Mouse (Mus musculus): ENCODE results near the gene Rdh16f1. TPM values are rescaled to one million over a fixed set of nuclear protein-coding genes. Genes with fewer than 3 reads are reported as not detected.

The Rdh16f1 gene
- polyA plus RNA-seq, 1 experiment: not detected

DNA sequence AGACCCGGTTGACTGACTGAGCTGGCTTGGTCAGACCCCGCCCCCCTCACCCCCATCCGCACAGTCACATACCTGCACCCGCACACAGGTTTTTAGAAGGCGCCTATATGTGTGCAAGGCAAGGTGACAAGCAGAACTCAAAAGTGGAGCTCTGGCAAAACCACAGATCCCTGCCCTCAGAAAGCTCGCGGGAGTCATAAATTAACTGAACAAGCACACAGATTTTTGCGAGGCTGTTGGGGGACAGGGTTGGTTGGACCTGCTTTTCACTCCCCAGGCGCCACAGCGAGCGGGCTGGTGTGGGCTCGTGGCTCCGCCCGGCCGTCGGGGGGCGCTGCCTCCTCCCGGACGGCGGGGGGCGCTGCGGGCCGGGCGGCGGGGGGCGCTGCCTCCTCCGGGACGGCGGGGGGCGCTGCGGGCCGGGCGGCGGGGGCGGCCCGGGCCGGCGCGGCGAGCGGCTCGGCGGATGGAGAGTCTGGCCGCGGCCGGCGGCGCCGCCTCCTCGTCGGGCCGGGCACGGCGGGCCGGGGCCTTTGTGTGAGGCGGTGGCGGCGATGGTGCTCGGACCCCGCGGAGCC lies 20.4 kb upstream of the Rdh16f1 start, which contains the start of gene Zbtb39:
Gene Zbtb39 (plus strand): TSS at position 456 of the 578 bp plus-strand sequence.
- H3K27ac ChIP-seq (ENCODE audit: control insufficient read depth, insufficient read depth, low read depth, low read length, poor library complexity): peak within 1 kb of the TSS; percentile 84
- H3K4me3 ChIP-seq (replicated peaks; ENCODE audit: control insufficient read depth, low read depth, low read length): peak within 1 kb of the TSS; percentile 73
- WGBS: 3% methylated on average over 61 of the region's 61 CpGs
- H3K4me1 ChIP-seq (ENCODE audit: control insufficient read depth, insufficient read depth, low read length): peaks cover 4% of the 10 kb centered on the region
- TF ChIP-seq CTCF (IDR thresholded peaks at IDR 0.05; ENCODE audit: control insufficient read depth, insufficient read depth, low read length) (peak; percentile 44; the same call in 1 of the 2 replicates), POLR2A (IDR thresholded peaks at IDR 0.05; ENCODE audit: borderline replicate concordance, control insufficient read depth, low read depth, low read length) (no peak)

DNA sequence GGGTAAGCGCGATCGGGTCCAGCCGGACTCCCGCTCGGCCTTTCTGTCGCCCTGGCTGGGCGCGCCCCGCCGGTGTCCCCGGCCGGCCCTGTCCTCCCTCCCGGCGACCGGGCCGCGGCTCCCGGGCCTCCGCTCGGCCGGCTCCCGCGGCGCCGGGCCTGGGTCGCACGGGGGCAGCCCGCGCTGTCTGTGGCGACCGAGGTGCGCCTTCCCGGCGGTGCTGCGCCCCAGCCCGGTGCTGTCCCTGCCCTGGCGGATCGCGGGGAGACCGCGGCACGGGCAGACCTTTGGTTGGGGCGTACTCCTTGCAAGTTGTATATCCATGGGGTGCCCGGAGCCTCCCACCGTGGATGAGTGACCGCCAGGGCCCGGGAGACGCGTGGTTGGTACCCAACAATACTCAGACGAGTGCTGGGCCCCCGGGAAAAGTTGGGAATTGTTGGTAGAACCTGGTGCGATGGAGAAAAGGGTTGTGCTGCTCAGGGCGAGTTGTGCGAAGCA lies 19.9 kb upstream of the Rdh16f1 start:
- peak overlapping the region; percentile 84 for H3K27ac ChIP-seq (ENCODE audit: control insufficient read depth, insufficient read depth, low read depth, low read length, poor library complexity)
- H3K4me1 ChIP-seq (ENCODE audit: control insufficient read depth, insufficient read depth, low read length): peaks cover 4% of the 10 kb centered on the region
- WGBS: under 1% methylated on average over 55 of the region's 55 CpGs

DNA sequence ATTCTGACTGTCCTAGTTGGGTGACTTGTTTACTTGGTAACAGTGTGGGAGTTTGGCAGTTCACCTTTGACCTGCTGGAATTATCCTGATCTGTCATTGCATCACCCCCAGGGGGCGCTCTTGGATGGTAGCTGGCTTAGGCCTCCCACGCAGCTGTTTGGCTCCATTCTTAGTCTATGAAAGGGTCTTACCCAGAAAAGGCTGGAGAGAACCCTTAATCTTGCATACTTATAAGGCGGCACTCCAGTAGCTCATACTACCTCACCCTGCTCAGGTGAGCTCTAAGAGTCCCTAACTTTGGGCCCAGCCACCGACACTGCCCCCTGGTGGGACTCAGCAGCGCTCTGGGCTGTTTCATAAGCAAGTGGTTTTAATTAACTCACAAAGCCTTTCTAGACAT lies 14.9 kb upstream of the Rdh16f1 start:
- WGBS: 72% methylated on average over 5 of the region's 5 CpGs
- peaks cover 2% of the 10 kb centered on the region for H3K4me1 ChIP-seq (ENCODE audit: control insufficient read depth, insufficient read depth, low read length)
- H3K27ac ChIP-seq (ENCODE audit: control insufficient read depth, insufficient read depth, low read depth, low read length, poor library complexity): no peak overlapping the region
- no peak overlapping the region for H3K4me3 ChIP-seq (replicated peaks; ENCODE audit: control insufficient read depth, low read depth, low read length)
- no peak for TF ChIP-seq POLR2A (IDR thresholded peaks at IDR 0.05; ENCODE audit: borderline replicate concordance, control insufficient read depth, low read depth, low read length)
- TF ChIP-seq CTCF (IDR thresholded peaks at IDR 0.05; ENCODE audit: control insufficient read depth, insufficient read depth, low read length): peak; percentile 44

More for the DNA sequence above, 19.9 kb upstream of the Rdh16f1 start:
- H3K4me3 ChIP-seq (replicated peaks; ENCODE audit: control insufficient read depth, low read depth, low read length): peak overlapping the region; percentile 73
- TF ChIP-seq CTCF (IDR thresholded peaks at IDR 0.05; ENCODE audit: control insufficient read depth, insufficient read depth, low read length) (no peak), POLR2A (IDR thresholded peaks at IDR 0.05; ENCODE audit: borderline replicate concordance, control insufficient read depth, low read depth, low read length) (no peak)

DNA sequence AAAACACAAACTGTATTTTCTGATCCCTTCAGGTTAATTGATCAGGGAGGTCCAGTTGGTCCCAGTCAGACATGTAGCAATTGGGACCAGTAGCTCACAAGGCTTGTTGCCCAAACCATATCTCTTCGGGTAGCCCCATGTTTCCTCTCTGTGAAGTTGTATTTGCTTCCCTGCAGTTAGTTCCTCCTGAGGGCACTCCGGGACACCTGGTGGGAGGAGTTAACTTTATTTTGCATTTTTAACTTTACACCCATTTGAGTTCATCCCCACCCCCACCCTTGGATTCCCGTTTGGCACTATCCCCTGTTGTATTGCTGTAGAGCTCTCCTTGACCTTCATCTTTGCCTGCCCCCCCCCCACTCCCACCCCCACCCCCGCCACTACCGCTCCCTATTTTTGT lies 13.7 kb upstream of the Rdh16f1 start:
- TF ChIP-seq POLR2A (IDR thresholded peaks at IDR 0.05; ENCODE audit: borderline replicate concordance, control insufficient read depth, low read depth, low read length) (no peak), CTCF (IDR thresholded peaks at IDR 0.05; ENCODE audit: control insufficient read depth, insufficient read depth, low read length) (no peak)
- no peak overlapping the region for H3K27ac ChIP-seq (ENCODE audit: control insufficient read depth, insufficient read depth, low read depth, low read length, poor library complexity)
- 42% methylated on average over 5 of the region's 5 CpGs for WGBS

DNA sequence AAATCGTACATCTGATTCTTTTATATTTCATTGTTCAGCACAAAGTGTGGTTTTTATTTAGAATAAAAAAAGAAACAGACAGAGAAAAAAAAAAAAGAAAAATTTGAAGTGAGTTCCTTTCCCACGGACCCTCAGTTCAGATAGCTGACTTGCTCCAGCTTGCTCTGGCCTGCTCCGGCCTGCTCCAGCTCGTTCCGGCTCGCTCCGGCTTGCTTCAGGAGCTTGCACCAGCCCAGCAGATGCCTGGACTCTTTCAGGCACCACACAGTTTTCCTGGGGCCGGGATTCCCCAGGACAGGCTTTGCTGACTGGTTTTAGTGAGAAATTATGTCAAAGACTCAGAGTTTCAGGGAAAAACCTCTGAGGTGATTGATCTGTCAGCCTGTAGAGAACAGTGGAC lies 12.3 kb upstream of the Rdh16f1 start:
- Histone ChIP-seq H3K4me3 (replicated peaks; ENCODE audit: control insufficient read depth, low read depth, low read length) (no peak overlapping the region), H3K27ac (ENCODE audit: control insufficient read depth, insufficient read depth, low read depth, low read length, poor library complexity) (no peak overlapping the region), H3K4me1 (ENCODE audit: control insufficient read depth, insufficient read depth, low read length) (peaks cover 1% of the 10 kb centered on the region)
- TF ChIP-seq POLR2A (IDR thresholded peaks at IDR 0.05; ENCODE audit: borderline replicate concordance, control insufficient read depth, low read depth, low read length) (no peak), CTCF (IDR thresholded peaks at IDR 0.05; ENCODE audit: control insufficient read depth, insufficient read depth, low read length) (no peak)
- WGBS: 90% methylated on average over 8 of the region's 8 CpGs

More for the DNA sequence above, 13.7 kb upstream of the Rdh16f1 start:
- Histone ChIP-seq H3K4me1 (ENCODE audit: control insufficient read depth, insufficient read depth, low read length) (peaks cover 2% of the 10 kb centered on the region), H3K4me3 (replicated peaks; ENCODE audit: control insufficient read depth, low read depth, low read length) (no peak overlapping the region)

DNA sequence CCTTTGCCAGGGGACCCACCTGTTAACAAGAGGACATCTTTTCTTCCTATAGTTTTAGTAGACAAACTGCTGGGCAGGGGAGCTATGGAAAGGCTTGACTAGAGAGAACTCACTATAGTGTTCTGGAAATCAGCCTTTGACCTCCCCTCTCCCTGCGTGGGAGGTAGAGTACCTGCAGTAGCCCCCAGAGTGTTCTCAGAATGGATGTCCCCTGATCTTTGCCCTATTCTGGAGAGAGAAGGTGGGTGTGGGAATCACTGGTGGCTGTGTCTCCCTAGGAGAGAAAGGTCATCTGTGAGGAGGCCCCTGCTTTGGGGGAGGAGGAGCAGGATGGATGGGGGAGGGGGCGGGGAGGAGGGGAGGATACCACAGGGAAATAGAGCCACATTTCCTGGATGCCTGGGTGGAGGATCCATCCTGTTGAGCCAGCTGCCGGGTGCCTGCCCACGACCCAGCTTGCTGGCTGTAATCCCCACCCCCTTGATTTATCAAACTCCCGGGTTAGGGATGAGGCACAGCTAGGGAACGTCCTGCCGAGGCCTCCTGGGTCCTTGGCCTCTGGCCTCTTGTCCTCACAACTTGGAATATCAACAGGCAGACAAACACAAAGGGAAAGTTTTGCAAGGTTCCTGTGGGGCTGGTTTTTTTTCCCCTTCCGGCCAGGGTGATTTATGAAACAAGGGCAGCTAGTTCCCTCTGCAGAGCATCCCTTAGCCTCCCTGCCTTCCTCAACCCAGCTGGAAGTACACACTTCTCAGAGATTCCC lies 10.6 kb upstream of the Rdh16f1 start:
- Histone ChIP-seq H3K4me3 (replicated peaks; ENCODE audit: control insufficient read depth, low read depth, low read length) (no peak overlapping the region), H3K27ac (ENCODE audit: control insufficient read depth, insufficient read depth, low read depth, low read length, poor library complexity) (peak overlapping the region; percentile 67), H3K4me1 (ENCODE audit: control insufficient read depth, insufficient read depth, low read length) (peaks cover 1% of the 10 kb centered on the region)
- 36% methylated on average over 8 of the region's 8 CpGs for WGBS
- no peak for TF ChIP-seq CTCF (IDR thresholded peaks at IDR 0.05; ENCODE audit: control insufficient read depth, insufficient read depth, low read length)
- TF ChIP-seq POLR2A (IDR thresholded peaks at IDR 0.05; ENCODE audit: borderline replicate concordance, control insufficient read depth, low read depth, low read length): no peak

DNA sequence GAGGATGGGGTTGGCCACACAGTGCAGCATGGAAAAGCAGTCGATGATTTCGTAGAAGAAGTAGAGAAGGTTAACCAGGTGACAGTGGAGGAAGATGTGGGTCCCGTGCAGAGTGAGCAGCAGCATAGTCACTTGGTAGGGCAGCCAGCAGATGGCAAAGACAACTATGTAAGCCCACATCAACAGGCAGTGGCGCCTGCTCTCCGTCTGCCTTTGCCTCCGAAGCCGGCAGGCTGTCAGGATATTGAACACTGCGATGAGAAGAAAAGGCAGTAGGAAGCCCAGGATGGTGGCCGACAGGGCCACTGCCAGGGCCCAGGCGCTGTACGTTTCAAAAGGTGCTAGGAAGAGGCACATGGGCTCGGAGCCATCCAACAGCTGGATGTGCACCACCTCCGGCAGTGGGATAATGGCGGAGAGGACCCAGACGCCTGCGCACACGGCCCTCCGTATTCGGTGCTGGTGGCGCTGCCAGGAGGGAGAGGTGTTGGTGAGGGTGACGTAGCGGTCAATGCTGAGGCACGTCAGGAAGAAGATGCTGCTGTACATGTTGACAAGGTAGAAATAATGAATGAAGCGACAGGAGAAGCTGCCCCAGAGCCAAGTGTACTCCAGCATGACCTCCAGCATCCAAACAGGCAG lies 9.3 kb upstream of the Rdh16f1 start:
- TF ChIP-seq POLR2A (IDR thresholded peaks at IDR 0.05; ENCODE audit: borderline replicate concordance, control insufficient read depth, low read depth, low read length) (no peak), CTCF (IDR thresholded peaks at IDR 0.05; ENCODE audit: control insufficient read depth, insufficient read depth, low read length) (no peak)
- 76% methylated on average over 24 of the region's 24 CpGs for WGBS
- peaks cover 1% of the 10 kb centered on the region for H3K4me1 ChIP-seq (ENCODE audit: control insufficient read depth, insufficient read depth, low read length)
- no peak overlapping the region for H3K27ac ChIP-seq (ENCODE audit: control insufficient read depth, insufficient read depth, low read depth, low read length, poor library complexity)
- no peak overlapping the region for H3K4me3 ChIP-seq (replicated peaks; ENCODE audit: control insufficient read depth, low read depth, low read length)

DNA sequence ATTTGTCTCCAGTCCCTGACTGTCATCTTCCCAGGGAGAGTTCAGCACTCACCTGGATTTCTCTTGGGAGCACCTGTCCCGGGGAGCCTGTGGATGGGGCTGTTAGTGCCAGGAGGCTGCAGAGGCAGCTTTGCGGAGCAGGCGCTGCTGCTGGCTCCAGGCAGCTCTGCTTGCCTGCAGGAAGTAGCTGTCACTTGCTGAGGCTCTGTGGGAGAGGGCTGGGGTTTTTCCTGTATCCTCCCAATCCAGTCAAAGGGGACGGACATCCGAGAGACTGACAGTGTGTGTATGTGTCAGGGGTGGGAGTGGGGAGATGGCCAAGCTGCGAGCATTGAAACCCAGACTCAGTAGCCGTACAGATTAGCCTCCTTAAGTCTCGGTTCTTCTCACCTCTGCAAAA lies 8.0 kb upstream of the Rdh16f1 start, which contains the start of gene Gpr182:
Gene Gpr182 (minus strand): TSS at position 185 of the 400 bp plus-strand sequence.
- H3K4me1 ChIP-seq (ENCODE audit: control insufficient read depth, insufficient read depth, low read length): no peaks in the 10 kb centered on the region; the same call in 1 of the 2 replicates
- no peak within 1 kb of the TSS for H3K4me3 ChIP-seq (replicated peaks; ENCODE audit: control insufficient read depth, low read depth, low read length)
- WGBS: 50% methylated on average over 8 of the region's 8 CpGs
- no peak within 1 kb of the TSS for H3K27ac ChIP-seq (ENCODE audit: control insufficient read depth, insufficient read depth, low read depth, low read length, poor library complexity)
- TF ChIP-seq CTCF (IDR thresholded peaks at IDR 0.05; ENCODE audit: control insufficient read depth, insufficient read depth, low read length): no peak
- TF ChIP-seq POLR2A (IDR thresholded peaks at IDR 0.05; ENCODE audit: borderline replicate concordance, control insufficient read depth, low read depth, low read length): no peak

Measured in bone marrow, adult 2 months (tissue).